Mouse (Mus musculus) spleen, adult 10 weeks (tissue): ENCODE measurements around the gene Arhgef6. TPM values are rescaled to one million over a fixed set of nuclear protein-coding genes. Genes with fewer than 3 reads are reported as not detected.

Experiments
- polyA plus RNA-seq: library from polyadenylated mRNA; stranded (reverse); fragments of 350-450 nt; fragmentation: Illumina TruSeq; extraction: RNeasy Lipid Tissue Mini Kit (QIAGEN cat#74804); gene quantifications from one replicate; pipeline ENCODE4 v1.2.3, GENCODE M21; 2015; ENCODE audit warnings: low replicate concordance; ENCODE audit not compliant: insufficient read depth

The Arhgef6 gene
- 158 TPM for polyA plus RNA-seq

GRCm38 (mm10) chrX:57338371-57339211 is at the start of gene Arhgef6:
Arhgef6 (minus strand) TSS chrX:57338729.

GRCm38 (mm10) chrX:57211876-57212275 is 126.7 kb downstream of the Arhgef6 start, which contains the start of gene Cd40lg:
Cd40lg (plus strand) TSS chrX:57212143.

Other genes with a start within 250 kb of the Arhgef6 start
- gene Cd40lg, start 126.6 kb downstream of the Arhgef6 start, polyA plus RNA-seq, result 8.7 TPM
- 115 TPM for gene Rbmx, start 54.3 kb upstream of the Arhgef6 start, polyA plus RNA-seq
- gene Gm364, start 70.4 kb upstream of the Arhgef6 start, polyA plus RNA-seq, result not detected
- gene Gpr101, start 165.0 kb upstream of the Arhgef6 start, polyA plus RNA-seq, result not detected